Mouse (Mus musculus) C2C12 (cell line): ENCODE measurements at regions not wholly inside any gene's neighbourhood (a gene's known extent, or its start where the extent isn't known, plus 50 kb on each side); places are given as distances from the start of the nearest gene placed in this dataset.

Source experiments
- CTCF ChIP-seq: IDR thresholded peaks from one replicate; pipeline ENCODE4 v1.5.1; 2011; ENCODE audit not compliant: control insufficient read depth, insufficient read depth, insufficient read length
- MAX ChIP-seq: IDR thresholded peaks from one replicate; pipeline ENCODE4 v1.6.1; 2011; ENCODE audit warnings: mild to moderate bottlenecking, control low read depth

DNA sequence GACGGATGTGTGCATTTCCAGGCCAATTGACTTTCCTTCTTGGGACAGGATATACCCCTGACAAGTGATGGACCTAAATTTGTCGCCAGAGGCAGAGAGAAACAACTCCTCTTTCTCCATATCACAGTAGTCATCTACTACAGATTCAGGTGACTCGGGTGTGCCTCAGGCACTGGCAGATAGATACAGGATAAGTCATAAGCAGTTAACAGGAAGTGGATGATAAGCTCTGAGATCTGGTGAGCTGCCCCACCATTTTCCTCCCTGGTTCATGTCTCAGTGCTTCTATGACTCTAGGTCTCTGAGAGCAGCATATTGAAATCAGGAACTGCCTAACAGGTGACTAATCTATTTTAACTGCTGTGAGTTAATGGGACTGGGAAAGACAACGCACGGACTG lies 73.4 kb upstream of the Ubl3 start:
- no peak for TF ChIP-seq CTCF
- no peak for TF ChIP-seq MAX
